Mouse (Mus musculus): ENCODE data around the gene Gm20715.

DNA sequence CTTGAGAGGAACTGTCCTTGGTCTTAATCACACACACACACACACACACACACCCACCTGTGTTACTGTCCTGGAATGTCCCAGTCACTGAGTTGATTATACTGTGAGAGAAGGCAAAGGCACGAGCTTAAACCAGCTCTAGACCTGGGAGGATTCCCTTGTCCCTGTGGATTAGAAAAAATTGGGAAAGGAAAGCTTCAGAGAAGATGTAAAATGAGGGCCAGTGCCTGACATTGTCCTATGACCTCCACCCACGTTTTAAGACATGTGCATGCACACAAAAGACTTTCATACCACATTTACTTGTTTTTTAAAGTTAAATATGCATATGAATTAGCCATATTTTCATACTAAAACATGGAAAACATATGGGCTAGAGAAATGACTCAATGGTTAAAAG, 76.8 kb downstream of the Gm20715 start, which contains the start of gene Olfr5:
- TF ChIP-seq CTCF (conservative IDR thresholded peaks at IDR 0.05; ENCODE audit: low read length) (no peak), NANOG (IDR thresholded peaks at IDR 0.05; ENCODE audit: borderline replicate concordance, low read length) (no peak), POU5F1 (IDR thresholded peaks at IDR 0.05; ENCODE audit: borderline replicate concordance, low read length) (no peak)

Measured in E14TG2a.4 (cell line).